Mouse (Mus musculus): Measurements from ENCODE around the gene Acss3. TPM values are rescaled to one million over a fixed set of nuclear protein-coding genes. Genes with fewer than 3 reads are reported as not detected.
A peak's percentile ranks its signal among the peaks of the same experiment; 100 is the strongest.

Gene Acss3
- polyA plus RNA-seq (2012; rRNA removed), result 5.5 and 5.6 TPM in 2 replicates

DNA sequence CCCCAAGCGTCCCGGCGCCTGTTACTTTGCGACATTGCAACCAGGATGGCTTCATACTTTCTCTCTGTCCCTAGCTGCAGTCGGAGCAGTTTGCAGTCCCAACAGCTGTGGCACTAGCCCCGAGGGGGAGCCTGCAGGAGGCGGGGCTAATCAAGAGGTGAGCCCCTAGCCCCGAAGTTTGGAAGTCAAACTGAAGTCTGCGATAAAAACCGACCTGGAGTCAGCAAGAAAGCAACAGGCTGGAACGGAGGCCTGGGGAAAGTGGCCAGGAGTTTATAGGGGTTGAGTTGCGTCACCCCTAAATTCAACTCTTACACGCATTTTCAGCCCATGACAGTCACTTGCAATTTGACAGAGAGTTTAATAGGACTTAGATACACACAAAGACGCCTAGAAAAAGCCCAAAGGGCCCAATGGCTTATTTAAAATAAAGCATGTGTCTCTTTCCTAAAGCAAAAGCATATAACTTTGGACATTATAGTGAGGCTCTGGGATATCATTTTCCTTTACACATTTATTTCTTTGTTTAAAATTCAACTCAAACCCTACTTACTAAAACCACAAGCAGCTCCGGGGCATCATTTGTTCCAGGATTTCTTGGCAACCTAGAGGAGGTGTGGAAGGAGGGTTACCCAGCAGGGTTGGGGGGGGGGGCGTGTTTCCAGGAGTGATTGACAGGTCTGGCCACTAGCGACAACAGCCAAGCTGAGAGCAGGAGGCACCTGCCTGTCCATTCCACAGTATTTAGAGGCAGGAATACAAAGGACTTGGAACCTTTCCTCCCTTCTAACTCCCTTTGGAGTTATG, at the start of gene Acss3:
TSS of gene Acss3 (minus strand) at position 140 of the 807 bp plus-strand sequence.
- DNase-seq (ENCODE audit: low spot score), result peak; percentile 31

- no peak for DNase-seq (ENCODE audit: low spot score)
Observed at GRCm38 (mm10) chr10:107172003-107172689, 48.7 kb upstream of the Acss3 start.

DNA sequence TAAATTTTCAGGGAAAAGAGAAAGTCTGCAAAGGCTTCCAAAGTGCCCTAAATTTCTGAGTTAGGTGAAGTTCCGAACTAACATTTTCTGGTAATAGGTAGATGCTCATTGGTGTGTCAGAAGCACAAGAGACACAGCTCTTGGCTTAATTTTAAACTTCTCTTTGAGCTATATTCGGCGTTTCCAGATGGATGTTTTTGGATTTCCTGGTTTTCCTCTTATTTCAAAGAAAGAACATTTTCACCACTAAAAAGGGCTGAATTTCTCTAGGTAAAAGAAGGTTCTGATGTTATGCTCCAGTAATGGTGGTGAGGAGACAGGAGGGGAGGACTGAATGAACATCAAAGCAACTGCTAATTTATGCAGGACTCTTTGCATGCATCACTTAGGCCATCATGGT, 43.0 kb upstream of the Acss3 start:
- DNase-seq (ENCODE audit: low spot score), result no peak

- no peak for DNase-seq (ENCODE audit: low spot score)
Observed at GRCm38 (mm10) chr10:107148759-107149158, 25.3 kb upstream of the Acss3 start.

GRCm38 (mm10) chr10:107144016-107144415, 20.5 kb upstream of the Acss3 start:
- no peak for DNase-seq (ENCODE audit: low spot score)

- no peak for DNase-seq (ENCODE audit: low spot score)
Observed at GRCm38 (mm10) chr10:107142910-107143309, 19.4 kb upstream of the Acss3 start.

DNA sequence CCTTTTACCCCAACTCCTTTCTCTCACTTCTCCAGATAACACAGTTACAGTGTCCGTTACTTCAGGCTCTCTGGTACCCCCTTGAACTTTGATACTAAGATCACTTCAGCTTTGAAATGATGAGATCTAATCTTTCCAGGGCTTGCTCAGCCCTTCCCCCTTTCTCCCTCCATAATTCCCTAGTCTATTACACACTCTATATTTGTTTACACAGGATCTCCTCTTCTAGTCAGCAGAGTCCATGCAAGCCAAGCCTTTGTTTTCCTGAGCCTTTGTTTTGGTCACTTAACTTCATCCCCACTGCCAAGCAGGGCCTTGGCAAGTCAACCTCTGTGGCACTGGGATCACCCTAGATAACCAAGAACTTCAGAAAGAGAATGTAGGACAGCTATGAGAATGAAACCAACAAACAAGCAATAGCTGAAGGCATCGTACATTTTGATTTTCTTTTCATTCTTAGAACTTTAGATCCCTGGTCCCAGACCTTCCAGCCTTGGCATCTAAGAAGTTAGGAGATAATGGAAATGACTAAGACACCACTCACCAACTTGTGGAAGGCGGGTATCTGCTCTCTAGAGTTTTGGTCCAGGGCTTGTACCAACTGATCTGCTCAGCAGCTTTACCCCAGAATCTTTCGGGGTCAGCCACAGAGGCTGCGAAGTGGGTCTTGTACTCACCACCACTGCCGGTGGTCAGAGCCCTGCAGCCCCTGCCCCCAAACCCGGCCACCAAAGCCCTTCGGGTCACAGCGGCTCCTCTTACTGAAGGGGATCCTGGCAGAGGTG, 532 bp downstream of the Acss3 start:
- no peak for DNase-seq (ENCODE audit: low spot score)

DNA sequence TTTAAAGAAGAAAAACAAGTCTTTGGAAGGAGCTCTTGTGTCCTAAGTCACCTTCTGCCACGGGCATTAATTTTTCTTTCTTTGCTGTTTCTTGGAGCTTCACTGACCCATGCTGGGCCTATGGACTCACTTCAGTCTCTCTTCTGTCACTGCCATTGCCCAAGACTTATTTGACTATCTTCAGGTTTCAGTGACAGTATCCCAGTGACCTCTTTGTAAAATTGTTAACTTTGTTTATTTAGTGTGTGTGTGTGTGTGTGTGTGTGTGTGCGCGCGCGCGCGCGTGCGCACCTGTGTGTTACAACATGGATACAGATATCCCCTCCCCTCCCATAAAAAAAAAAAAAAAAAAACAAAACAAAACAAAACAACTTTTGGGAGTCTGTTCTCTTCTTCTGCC, 2.2 kb downstream of the Acss3 start:
- no peak for DNase-seq (ENCODE audit: low spot score)

- DNase-seq (ENCODE audit: low spot score), result no peak
Observed at GRCm38 (mm10) chr10:107119135-107119534, 4.3 kb downstream of the Acss3 start.

DNA sequence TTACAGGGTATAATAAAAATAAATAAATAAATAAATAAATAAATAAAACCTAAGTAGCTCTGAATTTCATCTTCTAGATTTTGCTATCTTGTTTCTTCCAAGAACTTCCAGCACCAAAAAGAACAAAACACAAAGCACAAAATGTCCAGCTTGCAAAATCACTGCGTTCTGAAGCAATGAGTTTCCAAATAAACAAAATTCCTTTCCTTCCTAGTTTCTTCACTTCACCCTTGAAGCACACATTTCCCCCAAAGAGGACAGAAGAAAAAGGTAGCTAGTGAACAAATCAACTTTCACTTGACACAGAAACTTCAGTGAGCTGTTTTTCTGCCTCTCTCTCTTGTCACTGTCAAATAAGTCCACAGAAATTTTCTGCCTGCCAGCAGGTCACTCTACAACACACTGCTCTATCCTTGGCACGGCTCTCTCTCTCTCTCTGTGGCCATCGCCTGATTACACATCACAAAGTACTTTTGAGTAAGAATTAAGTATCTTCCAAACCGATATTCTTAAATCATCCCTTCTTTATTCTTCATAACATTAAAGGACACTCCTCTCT, 6.7 kb downstream of the Acss3 start:
- DNase-seq (ENCODE audit: low spot score), result no peak

DNA sequence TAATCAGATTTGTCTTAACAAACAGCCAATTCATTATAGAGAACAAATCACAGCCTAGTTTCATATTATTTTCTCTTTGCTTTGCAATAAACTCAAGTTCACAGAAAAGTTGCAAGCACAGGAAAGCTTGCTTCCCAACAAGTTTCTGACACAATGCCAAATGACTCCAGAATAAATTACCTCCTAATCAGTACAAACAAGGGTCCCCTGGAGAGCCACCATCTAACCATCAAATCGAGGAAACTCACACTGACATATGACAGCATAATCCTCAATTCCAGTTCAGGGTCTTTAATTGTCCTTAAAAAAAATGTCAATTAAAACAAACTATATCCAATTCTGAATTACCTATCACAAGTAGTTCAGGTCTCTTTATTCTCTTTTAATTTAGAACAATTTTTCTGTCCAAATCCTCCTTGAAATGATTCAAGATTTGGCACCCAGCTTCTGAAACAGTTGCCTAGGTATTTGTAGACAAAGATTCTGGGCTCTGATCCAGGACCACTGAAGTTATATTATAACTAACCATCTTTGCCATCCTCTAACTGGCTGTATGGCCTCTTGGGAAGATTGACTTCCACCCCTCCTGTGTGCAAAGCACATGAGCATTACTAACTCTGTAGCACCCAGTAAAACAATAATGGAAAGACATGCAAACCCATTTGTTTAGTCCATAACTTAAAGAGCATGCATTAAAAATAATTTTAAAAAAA, 7.4 kb downstream of the Acss3 start:
- no peak for DNase-seq (ENCODE audit: low spot score)

DNA sequence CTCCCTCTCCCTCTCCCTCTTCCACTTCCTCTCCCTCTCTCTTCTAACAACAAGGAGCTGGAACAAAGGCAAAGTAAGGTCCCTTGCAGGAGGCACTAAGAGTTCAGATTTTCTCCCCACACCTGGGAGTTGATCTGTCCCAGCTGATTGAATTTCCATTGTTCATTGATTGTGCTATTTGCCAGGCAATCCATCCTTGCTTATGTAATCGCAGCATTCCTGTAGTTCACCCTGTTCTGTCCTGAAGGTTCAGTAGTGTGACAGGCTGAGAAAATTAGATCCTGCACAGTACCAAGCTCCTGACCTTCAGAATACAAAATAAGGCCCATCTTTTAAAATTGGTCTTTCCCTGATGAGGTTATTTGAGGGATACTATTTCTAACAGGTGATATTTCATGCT, 8.3 kb downstream of the Acss3 start:
- no peak for DNase-seq (ENCODE audit: low spot score)

GRCm38 (mm10) chr10:107094452-107094851, 29.0 kb downstream of the Acss3 start:
- DNase-seq (ENCODE audit: low spot score), result no peak

GRCm38 (mm10) chr10:107053846-107054624, 69.4 kb downstream of the Acss3 start:
- DNase-seq (ENCODE audit: low spot score), result no peak

DNA sequence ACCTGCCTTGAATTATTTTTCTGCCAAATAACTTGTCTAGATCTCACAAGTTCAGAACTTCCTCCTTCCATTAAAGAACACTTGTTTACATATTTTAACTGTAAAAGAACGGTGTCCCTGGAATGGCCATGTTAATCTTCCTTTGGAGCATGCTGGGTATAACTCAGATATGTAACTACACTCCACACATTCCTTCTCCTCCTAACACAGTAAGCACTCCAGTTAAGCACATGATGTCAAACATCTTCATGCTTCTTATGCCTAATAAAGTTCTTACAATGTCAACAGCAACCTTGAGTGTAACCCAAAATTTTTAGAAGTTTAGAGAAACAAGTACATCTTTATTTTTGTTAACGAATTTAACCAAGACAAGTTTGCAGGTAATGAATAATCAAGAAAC, 73.0 kb downstream of the Acss3 start:
- DNase-seq (ENCODE audit: low spot score), result no peak

DNA sequence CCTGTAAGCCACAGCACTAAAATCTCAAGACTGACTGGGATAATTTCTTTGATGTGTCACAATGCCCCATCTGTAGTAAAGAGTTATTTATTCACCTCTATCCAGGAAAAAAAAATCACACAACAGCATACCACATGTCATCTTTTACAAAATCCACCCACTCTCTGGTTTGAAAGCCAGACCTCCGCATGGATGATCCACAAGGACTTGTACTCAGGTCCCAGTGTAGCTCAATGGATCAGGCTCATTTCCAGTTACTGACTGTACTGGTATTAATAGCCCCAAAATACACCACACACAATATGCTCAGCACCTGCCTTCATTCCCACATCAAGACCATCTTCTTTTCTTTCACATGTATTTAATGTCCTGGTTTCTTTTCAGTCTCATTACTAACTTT, 80.8 kb downstream of the Acss3 start:
- DNase-seq (ENCODE audit: low spot score), result no peak

GRCm38 (mm10) chr10:107040837-107041236, 82.6 kb downstream of the Acss3 start:
- no peak for DNase-seq (ENCODE audit: low spot score)

DNA sequence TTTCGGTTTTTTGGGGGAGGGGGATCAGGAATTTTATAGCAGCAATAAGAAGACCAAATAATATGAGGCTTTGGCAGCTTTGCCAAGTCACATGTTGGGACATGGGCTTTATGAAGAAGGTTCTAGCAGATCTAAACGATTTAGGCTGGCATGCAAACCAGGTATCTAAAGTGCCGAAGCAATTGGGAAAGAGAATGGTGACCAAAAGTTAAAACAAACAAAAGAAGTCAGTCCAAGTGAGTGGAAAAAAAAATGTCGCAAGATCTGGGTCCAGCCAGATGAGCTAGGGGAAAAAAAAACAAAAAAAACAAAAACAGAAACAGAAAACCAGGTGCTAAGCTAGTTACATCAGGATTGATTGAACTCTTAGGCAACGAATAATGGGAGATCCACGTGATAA, 83.1 kb downstream of the Acss3 start:
- DNase-seq (ENCODE audit: low spot score), result no peak

DNA sequence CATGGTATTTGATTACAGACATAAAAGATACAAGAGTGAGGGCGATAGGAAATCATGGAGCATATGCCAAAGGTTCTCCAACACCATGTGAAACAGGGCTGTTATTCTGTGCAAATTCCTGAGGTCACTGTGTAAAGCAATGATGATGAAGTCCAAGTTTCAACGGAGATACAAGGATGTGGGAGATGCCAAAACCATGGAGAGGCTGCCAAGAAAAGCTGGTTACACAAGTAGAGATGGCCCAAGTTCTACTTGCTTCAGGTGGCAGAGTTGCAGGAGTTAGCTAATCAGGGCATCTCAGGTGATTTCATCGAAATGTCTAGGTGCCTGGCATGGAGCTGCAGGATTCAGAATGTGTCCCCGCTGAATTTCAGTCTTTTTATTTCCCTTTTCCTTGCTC, 84.3 kb downstream of the Acss3 start:
- DNase-seq (ENCODE audit: low spot score), result no peak

DNA sequence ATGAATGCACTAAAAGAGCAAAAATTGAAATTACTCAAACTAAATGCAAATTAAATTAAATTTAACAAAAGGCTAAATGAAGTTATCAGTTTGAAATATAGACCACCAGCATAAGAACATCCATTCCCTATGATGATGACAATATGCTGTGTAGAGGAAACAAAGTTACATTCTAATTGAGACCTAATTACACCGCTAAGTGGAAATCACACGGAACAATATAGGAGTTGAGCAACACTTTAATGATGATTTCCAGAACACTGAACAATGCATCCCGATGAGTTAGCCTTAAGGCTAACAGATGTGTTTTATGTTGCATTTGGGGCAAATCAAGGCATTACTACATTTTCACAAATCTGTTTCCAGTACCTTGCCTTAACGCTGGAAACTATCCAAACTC, 99.2 kb downstream of the Acss3 start:
- DNase-seq (ENCODE audit: low spot score), result no peak

DNA sequence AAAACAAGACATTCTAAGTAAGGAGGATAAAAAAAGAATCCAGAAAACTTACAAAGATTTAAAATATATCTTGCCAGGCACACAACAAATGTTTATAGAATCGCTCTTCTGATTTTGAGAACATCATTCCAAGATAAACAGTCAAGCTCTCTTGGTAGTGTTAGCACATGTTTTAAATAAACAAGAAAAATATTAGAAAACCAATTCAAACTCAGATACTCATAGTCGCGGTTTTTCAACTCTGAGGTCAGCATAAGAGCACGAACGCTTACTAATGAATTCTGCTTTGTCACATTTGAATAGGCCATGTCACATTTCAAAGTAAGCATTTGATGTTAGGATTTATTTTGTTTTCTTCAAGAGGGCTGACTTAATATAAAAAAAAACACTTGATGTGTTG, 102.3 kb downstream of the Acss3 start:
- no peak for DNase-seq (ENCODE audit: low spot score)

All from urinary bladder, adult 2 months (tissue).